Mouse (Mus musculus) thymus, adult 2 months (tissue): ENCODE results near the gene Irgq. TPM values are rescaled to one million over a fixed set of nuclear protein-coding genes. Genes with fewer than 3 reads are reported as not detected.
"Not testable (repeated sequence)": the region's sequence is repeated elsewhere in the genome, so short reads cannot be mapped to it uniquely, and the experiment has no call there.

Experiments used
- DNase-seq: peaks from one replicate; pipeline ENCODE4 v3.0.0; 2021
- H3K27ac ChIP-seq: fragments of 200-500 bp; 2 replicates; pipeline ENCODE4 v1.5.1; 2012; ENCODE audit warnings: low read length, control low read depth; ENCODE audit not compliant: control insufficient read depth, insufficient read depth
- H3K27me3 ChIP-seq: fragments of 200-500 bp; 2 replicates; pipeline ENCODE4 v1.6.1; 2012; ENCODE audit warnings: mild to moderate bottlenecking, low read length, moderate library complexity, mixed read lengths; ENCODE audit not compliant: control insufficient read depth, insufficient read depth
- H3K36me3 ChIP-seq: fragments of 200-500 bp; 2 replicates; pipeline ENCODE4 v1.6.1; 2012; ENCODE audit warnings: mild to moderate bottlenecking, low read length, moderate library complexity; ENCODE audit not compliant: control insufficient read depth, insufficient read depth
- H3K4me1 ChIP-seq: fragments of 200-500 bp; replicated peaks from 2 replicates; pipeline ENCODE4 v1.6.1; 2012; ENCODE audit warnings: low read length; ENCODE audit not compliant: control insufficient read depth, insufficient read depth
- H3K4me3 ChIP-seq: fragments of 200-500 bp; 2 replicates; pipeline ENCODE4 v1.5.1; 2012; ENCODE audit warnings: mild to moderate bottlenecking, low read length, control low read depth, moderate library complexity; ENCODE audit not compliant: control insufficient read depth, insufficient read depth
- CTCF ChIP-seq: fragments of 200-500 bp; IDR thresholded peaks from 2 replicates; pipeline ENCODE4 v1.5.1; 2012; ENCODE audit warnings: mild to moderate bottlenecking, control low read depth, low read length, moderate library complexity, borderline replicate concordance; ENCODE audit not compliant: control insufficient read depth, poor library complexity, insufficient read depth; ENCODE audit errors: extremely low read depth
- POLR2A ChIP-seq: fragments of 200-500 bp; IDR thresholded peaks from 2 replicates; pipeline ENCODE4 v1.6.1; 2012; ENCODE audit warnings: mild to moderate bottlenecking, low read length, control low read depth, moderate library complexity; ENCODE audit not compliant: control insufficient read depth, poor library complexity, insufficient read depth; ENCODE audit errors: extremely low read depth
- WGBS: fragments of 180-500 bp; shearing (Covaris S2); methylation state at CpG from one replicate; pipeline ENCODE4 v1.1.7; 2018; 5-methylcytosine and 5-hydroxymethylcytosine counted together
- polyA plus RNA-seq: library from polyadenylated mRNA; depleted of rRNA; stranded (reverse); fragments of >200 nt; gene quantifications from 2 replicates; pipeline ENCODE4 v1.2.3, GENCODE M21; 2012

The Irgq gene
- polyA plus RNA-seq, 1 experiment: 34.7 TPM

DNA sequence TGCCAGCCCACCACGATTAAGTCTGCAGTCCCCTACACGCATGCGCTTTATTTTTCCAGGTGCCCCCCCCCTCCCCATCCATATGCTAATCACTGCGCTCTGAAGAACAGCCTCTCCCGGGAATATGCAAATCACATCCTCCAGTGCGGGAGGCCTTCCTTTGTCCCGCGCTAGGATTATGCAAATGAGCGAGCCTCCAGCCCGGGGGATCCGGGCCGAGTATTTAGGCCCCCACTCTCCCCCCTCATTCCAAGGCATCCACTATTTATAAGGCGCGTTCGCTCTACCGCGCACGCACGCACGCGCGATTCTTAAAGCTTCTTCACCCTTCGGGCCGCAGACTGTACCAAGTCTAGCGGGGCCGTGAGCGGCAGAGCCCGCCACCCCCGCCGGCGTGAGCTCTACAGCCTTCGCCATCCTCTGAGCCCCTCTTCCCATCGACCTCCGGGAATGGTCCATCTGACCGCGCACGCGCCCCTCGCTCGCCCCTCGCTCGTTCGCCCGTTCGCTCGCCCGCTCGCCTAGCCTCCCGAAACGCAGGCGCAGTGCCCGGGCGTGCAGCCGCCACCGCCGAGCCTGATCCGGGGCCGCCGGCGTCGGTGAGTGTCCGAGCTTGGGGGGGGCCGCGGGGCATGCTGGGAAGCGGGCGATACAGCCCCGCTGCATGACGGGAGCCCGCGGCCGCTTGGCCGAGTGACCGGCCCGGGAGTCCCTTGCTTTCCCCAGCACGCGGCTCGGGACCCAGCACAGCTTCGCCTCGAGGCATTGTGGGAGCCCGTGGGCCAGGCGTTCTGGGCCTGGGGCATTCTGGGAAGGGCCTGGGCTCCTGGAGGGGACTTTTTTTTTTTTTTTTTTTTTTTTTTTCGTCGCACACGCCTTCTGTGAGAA lies 23.4 kb upstream of the Irgq start, which contains the start of gene Zfp428:
Gene Zfp428 (plus strand): TSS at position 169 of the 888 bp plus-strand sequence.
- H3K4me3 ChIP-seq: peak within 1 kb of the TSS; percentile 84
- no peak for TF ChIP-seq POLR2A
- no peak for TF ChIP-seq CTCF
- WGBS: under 1% methylated on average over 84 of the region's 84 CpGs

DNA sequence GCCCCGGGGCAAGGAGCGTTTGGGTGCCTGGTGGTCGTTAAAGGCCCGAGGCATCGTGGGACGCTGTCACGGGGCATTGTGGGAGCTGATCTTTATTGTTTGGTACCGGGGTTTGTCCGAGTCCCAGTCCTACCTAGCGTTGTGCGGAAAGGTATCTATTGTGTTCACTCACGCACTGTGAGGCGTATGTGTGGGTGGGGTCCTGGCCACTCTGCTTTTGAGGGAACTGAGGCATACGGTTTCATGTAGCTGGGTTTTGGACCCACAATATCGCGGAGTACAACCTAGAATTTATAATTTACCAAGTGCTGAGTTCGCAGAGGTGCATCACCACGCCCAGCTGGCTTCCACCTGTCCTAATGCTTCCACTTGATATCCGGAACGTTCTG lies 22.8 kb upstream of the Irgq start:
- Histone ChIP-seq H3K27ac (no peak overlapping the region), H3K36me3 (no peaks in the 10 kb centered on the region), H3K27me3 (no peaks in the 10 kb centered on the region; the same call in 1 of the 2 replicates), H3K4me1 (peaks cover 8% of the 10 kb centered on the region; the same call in 1 of the 2 replicates), H3K4me3 (peak overlapping the region; percentile 84)
- no peak for DNase-seq
- WGBS: 2% methylated on average over 20 of the region's 20 CpGs
- no peak for TF ChIP-seq CTCF
- no peak for TF ChIP-seq POLR2A

More for the DNA sequence above, 23.4 kb upstream of the Irgq start, which contains the start of gene Zfp428:
- Histone ChIP-seq H3K27me3 (no peaks in the 10 kb centered on the region; the same call in 1 of the 2 replicates), H3K27ac (no peak within 1 kb of the TSS), H3K36me3 (no peaks in the 10 kb centered on the region), H3K4me1 (peaks cover 8% of the 10 kb centered on the region; the same call in 1 of the 2 replicates)
- peak; percentile 66 for DNase-seq

DNA sequence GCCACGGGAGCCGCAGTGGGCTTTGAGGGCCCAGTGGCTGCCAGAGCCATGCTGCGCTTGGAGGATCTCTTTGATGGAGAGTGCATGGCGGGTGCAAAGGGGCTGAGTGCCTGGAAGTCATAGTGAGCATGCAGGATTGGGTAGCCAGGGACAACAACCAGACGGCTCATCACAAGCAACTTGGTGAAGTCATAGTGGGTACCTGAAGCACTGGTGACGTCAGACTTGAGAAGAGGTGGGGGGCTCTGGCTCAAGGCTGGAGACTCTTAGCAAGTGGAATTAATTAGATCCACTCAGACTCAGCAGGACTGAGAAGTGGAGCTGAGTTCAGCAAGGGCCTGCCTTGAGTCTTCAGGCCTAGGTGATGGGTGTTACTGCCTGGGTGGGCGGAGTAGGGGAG lies 18.1 kb upstream of the Irgq start, which contains the start of gene AC161166.1:
Gene AC161166.1 (minus strand): TSS at position 101 of the 400 bp plus-strand sequence.
- DNase-seq: no peak
- no peak for TF ChIP-seq POLR2A
- no peak for TF ChIP-seq CTCF
- 98% methylated on average over 7 of the region's 7 CpGs for WGBS
- H3K4me1 ChIP-seq: peaks cover 4% of the 10 kb centered on the region; the same call in 1 of the 2 replicates
- no peaks in the 10 kb centered on the region for H3K27me3 ChIP-seq
- H3K36me3 ChIP-seq: no peaks in the 10 kb centered on the region
- H3K4me3 ChIP-seq: no peak within 1 kb of the TSS
- no peak within 1 kb of the TSS for H3K27ac ChIP-seq

DNA sequence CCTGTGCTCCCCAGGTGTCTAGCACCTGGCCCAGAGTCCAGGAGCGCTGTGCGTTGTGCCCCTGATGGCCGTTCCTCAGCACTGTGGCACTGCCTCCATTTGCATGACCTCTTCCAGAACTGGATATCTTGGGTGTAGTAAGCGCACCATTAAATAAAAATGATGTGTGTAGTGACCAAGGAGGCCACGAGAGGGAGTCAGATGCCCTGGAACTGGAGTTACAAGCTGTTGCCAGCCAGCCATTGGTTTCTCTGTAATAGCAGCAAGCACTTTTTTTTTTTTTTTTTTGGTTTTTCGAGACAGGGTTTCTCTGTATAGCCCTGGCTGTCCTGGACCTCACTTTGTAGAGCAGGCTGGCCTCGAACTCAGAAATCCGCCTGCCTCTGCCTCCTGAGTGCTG lies 14.2 kb upstream of the Irgq start:
- H3K4me1 ChIP-seq, H3K4me3 ChIP-seq, H3K36me3 ChIP-seq, H3K27ac ChIP-seq, DNase-seq, H3K27me3 ChIP-seq: not testable (repeated sequence)
- WGBS: 90% methylated on average over 8 of the region's 8 CpGs

DNA sequence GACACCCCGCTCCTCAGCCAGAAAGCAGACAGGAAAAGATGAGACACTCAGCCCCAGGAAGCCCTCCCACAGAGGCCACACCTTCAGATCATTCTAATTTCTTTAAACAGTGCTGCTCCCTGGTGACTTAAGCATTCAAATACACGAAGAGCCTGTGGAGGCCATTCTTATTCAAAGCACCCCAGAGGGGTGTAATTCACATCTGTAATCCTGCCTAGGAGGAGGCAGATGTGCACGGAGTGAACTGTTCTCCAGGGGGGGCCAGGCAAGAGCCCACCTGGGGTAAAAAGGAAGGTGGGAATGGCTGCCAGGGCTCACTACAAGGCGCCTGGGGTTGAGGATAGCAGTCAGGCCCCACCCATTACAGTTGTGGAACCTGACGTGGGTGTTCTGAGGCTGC lies 13.4 kb upstream of the Irgq start:
- Histone ChIP-seq H3K4me1 (no peaks in the 10 kb centered on the region), H3K4me3 (no peak overlapping the region), H3K36me3 (no peaks in the 10 kb centered on the region), H3K27me3 (no peaks in the 10 kb centered on the region), H3K27ac (no peak overlapping the region)
- no peak for DNase-seq
- 91% methylated on average over 5 of the region's 5 CpGs for WGBS
- TF ChIP-seq POLR2A (no peak), CTCF (no peak)

DNA sequence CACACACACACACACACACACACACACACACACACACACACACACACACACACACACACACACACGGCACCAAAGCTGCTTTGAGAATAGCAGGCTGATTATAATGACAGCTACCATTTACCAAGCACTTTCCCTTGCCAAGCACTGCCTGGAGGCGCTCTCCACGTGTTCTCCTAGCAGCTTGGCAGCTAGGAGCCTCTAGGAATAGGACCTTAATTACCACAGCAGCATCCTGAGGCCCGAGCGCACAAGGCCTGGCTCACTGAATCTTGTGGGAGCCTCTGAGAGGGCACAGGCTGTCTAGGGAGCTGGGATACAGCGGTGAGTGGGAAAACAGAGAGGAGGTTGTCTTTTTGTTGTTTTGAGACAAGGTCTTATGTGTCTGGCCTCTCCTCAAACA lies 12.8 kb upstream of the Irgq start:
- no peaks in the 10 kb centered on the region for H3K36me3 ChIP-seq
- H3K4me3 ChIP-seq: no peak overlapping the region
- H3K27me3 ChIP-seq: no peaks in the 10 kb centered on the region
- no peaks in the 10 kb centered on the region for H3K4me1 ChIP-seq
- 93% methylated on average over 6 of the region's 6 CpGs for WGBS
- DNase-seq: no peak
- no peak overlapping the region for H3K27ac ChIP-seq
- TF ChIP-seq POLR2A (no peak), CTCF (no peak)
